Mouse (Mus musculus): ENCODE measurements at regions not wholly inside any gene's neighbourhood (a gene's known extent, or its start where the extent isn't known, plus 50 kb on each side); places are given as distances from the start of the nearest gene placed in this dataset.

DNA sequence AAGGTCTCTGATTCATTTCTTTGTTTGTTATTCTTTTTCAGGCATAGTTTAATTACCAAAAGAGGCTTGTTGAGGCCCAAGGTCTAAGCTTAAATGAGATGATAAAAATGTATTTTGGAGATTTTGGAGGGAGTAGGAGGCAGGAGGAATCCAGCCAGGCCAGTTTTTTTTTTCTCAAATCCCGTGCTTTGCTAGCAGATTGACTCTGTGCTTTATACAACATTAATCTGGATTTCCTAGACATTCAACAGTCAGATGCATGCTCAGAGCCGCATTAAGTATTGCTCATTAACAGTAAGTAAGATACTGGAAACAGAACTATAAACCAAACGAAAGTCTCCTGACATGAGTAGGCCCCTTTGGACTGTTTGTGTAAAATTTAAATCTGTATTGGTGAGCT is 662.9 kb upstream of the Nrsn1 start:
- TF ChIP-seq CTCF (IDR thresholded peaks at IDR 0.05) (no peak), POLR2A (IDR thresholded peaks at IDR 0.05; ENCODE audit: insufficient read depth, low read depth, low read length) (no peak), EP300 (IDR thresholded peaks at IDR 0.05; ENCODE audit: insufficient read depth, low read depth, low read length) (no peak)
